ENCODE assay signal across 8 mouse cellular contexts in the genomic region with DNA sequence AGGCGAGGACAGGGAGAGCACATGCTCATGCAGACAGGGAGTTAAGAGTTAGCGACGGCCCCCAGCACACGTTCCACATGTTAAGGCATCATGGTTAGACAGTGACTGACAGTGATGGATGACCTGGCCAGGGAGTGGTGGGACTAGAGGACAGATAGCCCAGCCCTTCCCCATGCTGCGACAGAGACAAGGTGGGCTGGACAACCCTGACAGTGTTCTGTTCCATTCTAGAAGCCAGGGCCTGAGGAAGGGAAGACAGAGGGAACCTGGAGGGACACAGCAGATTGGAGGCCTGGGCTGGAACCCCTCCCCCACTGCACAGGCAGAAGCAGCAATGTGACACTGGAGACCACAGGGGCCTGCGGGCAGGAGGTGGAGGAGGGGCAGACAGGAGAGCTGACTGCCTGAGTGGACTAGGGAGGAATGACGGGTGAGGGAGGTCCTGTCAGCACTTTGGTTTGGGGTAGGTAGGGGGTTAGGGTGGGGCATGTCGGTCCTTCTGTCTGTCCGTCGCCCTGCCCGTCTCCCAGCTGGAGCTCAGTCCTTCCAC. TPM values are rescaled to one million over a fixed set of nuclear protein-coding genes. Genes with fewer than 3 reads are reported as not detected.
DNase-seq lines count a peak whose midpoint lies in the region; ATAC-seq and TF ChIP-seq lines count a peak whose summit lies in the region.

No protein-coding gene starts in this region.

- peak overlapping the region; percentile 91; the same call in 1 of the 2 replicates for H3K4me3 ChIP-seq in heart, embryonic 10.5 days
- no peak overlapping the region for H3K4me3 ChIP-seq in thymus, adult 2 months (ENCODE audit: control insufficient read depth, insufficient read depth, low read length)
- H3K4me3 ChIP-seq in kidney, embryonic 15.5 days (replicated peaks): peak overlapping the region; percentile 95; the same call in 1 of the 2 replicates
- H3K4me3 ChIP-seq in neural tube, embryonic 15.5 days (replicated peaks): 0 out of 2 replicates have a peak overlapping the region, but pooled peaks have one; percentile 89

- 0 out of 2 replicates have a peak, but pooled peaks have one; percentile 10 for ATAC-seq in kidney, embryonic 15.5 days (replicated peaks; ENCODE audit: low FRiP score)
- ATAC-seq in neural tube, embryonic 15.5 days (ENCODE audit: low FRiP score): no peak

- no peaks in the 10 kb centered on the region for H3K27me3 ChIP-seq in heart, embryonic 10.5 days (ENCODE audit: insufficient read depth, poor library complexity, severe bottlenecking)
- H3K27me3 ChIP-seq in thymus, adult 2 months (ENCODE audit: control insufficient read depth, insufficient read depth, low read length): no peaks in the 10 kb centered on the region
- H3K27me3 ChIP-seq in kidney, embryonic 15.5 days: no peaks in the 10 kb centered on the region
- no peaks in the 10 kb centered on the region for H3K27me3 ChIP-seq in neural tube, embryonic 15.5 days (replicated peaks)

- TF ChIP-seq POLR2A in thymus, adult 2 months (IDR thresholded peaks at IDR 0.05; ENCODE audit: control insufficient read depth, extremely low read depth, insufficient read depth, low read length, poor library complexity): no peak

- peaks cover 42% of the 10 kb centered on the region for H3K4me1 ChIP-seq in heart, embryonic 10.5 days
- peaks cover 25% of the 10 kb centered on the region for H3K4me1 ChIP-seq in thymus, adult 2 months (replicated peaks; ENCODE audit: control insufficient read depth, insufficient read depth, low read length)
- peaks cover 56% of the 10 kb centered on the region for H3K4me1 ChIP-seq in kidney, embryonic 15.5 days
- peaks cover 39% of the 10 kb centered on the region for H3K4me1 ChIP-seq in neural tube, embryonic 15.5 days

- H3K27ac ChIP-seq in heart, embryonic 10.5 days: peak overlapping the region; percentile 99
- H3K27ac ChIP-seq in thymus, adult 2 months (ENCODE audit: control insufficient read depth, insufficient read depth, low read length): no peak overlapping the region
- H3K27ac ChIP-seq in kidney, embryonic 15.5 days: peak overlapping the region; percentile 94
- no peak overlapping the region for H3K27ac ChIP-seq in neural tube, embryonic 15.5 days (replicated peaks)

- 0 out of 2 replicates have a peak overlapping the region, but pooled peaks have one; percentile 90 for H3K4me2 ChIP-seq in kidney, embryonic 15.5 days
- H3K4me2 ChIP-seq in neural tube, embryonic 15.5 days: no peak overlapping the region

- 59% methylated on average over 11 of the region's 11 CpGs for WGBS in heart, embryonic 10.5 days
- 95% methylated on average over 11 of the region's 11 CpGs for WGBS in thymus, adult 2 months
- WGBS in kidney, embryonic 15.5 days: 63% methylated on average over 11 of the region's 11 CpGs
- WGBS in neural tube, embryonic 15.5 days: 86% methylated on average over 11 of the region's 11 CpGs

- H3K9me3 ChIP-seq in heart, embryonic 10.5 days: no peaks in the 10 kb centered on the region
- H3K9me3 ChIP-seq in kidney, embryonic 15.5 days (replicated peaks): no peaks in the 10 kb centered on the region
- no peaks in the 10 kb centered on the region for H3K9me3 ChIP-seq in neural tube, embryonic 15.5 days (replicated peaks)

- no peak overlapping the region for H3K9ac ChIP-seq in kidney, embryonic 15.5 days
- no peak overlapping the region for H3K9ac ChIP-seq in neural tube, embryonic 15.5 days (replicated peaks)

- peaks cover 50% of the 10 kb centered on the region for H3K36me3 ChIP-seq in heart, embryonic 10.5 days
- peaks cover 19% of the 10 kb centered on the region for H3K36me3 ChIP-seq in thymus, adult 2 months (ENCODE audit: control insufficient read depth, insufficient read depth, low read length)
- H3K36me3 ChIP-seq in kidney, embryonic 15.5 days: peaks cover 33% of the 10 kb centered on the region
- H3K36me3 ChIP-seq in neural tube, embryonic 15.5 days: peaks cover 25% of the 10 kb centered on the region

- intact Hi-C loops in heart, postnatal 25 days (cut with DNase I): loop anchor here (1.0 to 2.0 kb wide), 2 partner anchors 34 to 134 kb away; no protein-coding TSS in a partner anchor

- DNase-seq in heart, embryonic 10.5 days (ENCODE audit: low spot score): no peak
- no peak for DNase-seq in heart, postnatal 25 days (ENCODE audit: low spot score)
- DNase-seq in thymus, adult 2 months: peak; percentile 15
- DNase-seq in thymus, postnatal 25 days: no peak
- no peak for DNase-seq in MN1 (ENCODE audit: low spot score)
- no peak for DNase-seq in urinary bladder, adult 18-20 months (ENCODE audit: low spot score in 2 of 2)

- no peak for TF ChIP-seq CTCF in thymus, adult 2 months (IDR thresholded peaks at IDR 0.05; ENCODE audit: borderline replicate concordance, control insufficient read depth, extremely low read depth, insufficient read depth, low read length, poor library complexity)

RNA-seq across cellular contexts. Expression of a gene that starts 2.7 kb away (rescaled TPM):
- 587 and 673 TPM in 2 replicates for polyA plus RNA-seq in heart, embryonic 10.5 days (2016; fragmentation: Nextera tagmentation; extraction: Ambion mirVana)
- total RNA-seq in heart, postnatal 25 days (2021): 100 to 1,000 TPM; 142 to 158 TPM
- polyA plus RNA-seq in thymus, adult 2 months (2012; rRNA removed): 1,184 and 1,219 TPM in 2 replicates
- 588 and 644 TPM in 2 replicates for polyA plus RNA-seq in kidney, embryonic 15.5 days (2015; fragmentation: Nextera tagmentation; extraction: Ambion mirVana)
- 488 and 542 TPM in 2 replicates for polyA plus RNA-seq in neural tube, embryonic 15.5 days (2015; fragmentation: Nextera tagmentation; extraction: Ambion mirVana)

RNA-seq across cellular contexts. Expression of a gene that starts 5.7 kb away (rescaled TPM):
- polyA plus RNA-seq in heart, embryonic 10.5 days (2016; fragmentation: Nextera tagmentation; extraction: Ambion mirVana): 550 and 670 TPM in 2 replicates
- total RNA-seq in heart, postnatal 25 days (2021): 100 to 1,000 TPM; 228 to 255 TPM
- 125 and 139 TPM in 2 replicates for polyA plus RNA-seq in thymus, adult 2 months (2012; rRNA removed)
- polyA plus RNA-seq in kidney, embryonic 15.5 days (2015; fragmentation: Nextera tagmentation; extraction: Ambion mirVana): 718 and 736 TPM in 2 replicates
- 282 and 351 TPM in 2 replicates for polyA plus RNA-seq in neural tube, embryonic 15.5 days (2015; fragmentation: Nextera tagmentation; extraction: Ambion mirVana)

RNA-seq across cellular contexts. Expression of a gene that starts 19.4 kb away (rescaled TPM):
- 365 and 444 TPM in 2 replicates for polyA plus RNA-seq in heart, embryonic 10.5 days (2016; fragmentation: Nextera tagmentation; extraction: Ambion mirVana)
- total RNA-seq in heart, postnatal 25 days (2021): 10 to 100 TPM; 49.3 to 52.6 TPM
- 60.9 and 74.6 TPM in 2 replicates for polyA plus RNA-seq in thymus, adult 2 months (2012; rRNA removed)
- polyA plus RNA-seq in kidney, embryonic 15.5 days (2015; fragmentation: Nextera tagmentation; extraction: Ambion mirVana): 494 TPM in 2 replicates
- 219 and 265 TPM in 2 replicates for polyA plus RNA-seq in neural tube, embryonic 15.5 days (2015; fragmentation: Nextera tagmentation; extraction: Ambion mirVana)

RNA-seq across cellular contexts. Expression of a gene that starts 19.5 kb away (rescaled TPM):
- polyA plus RNA-seq in heart, embryonic 10.5 days (2016; fragmentation: Nextera tagmentation; extraction: Ambion mirVana): 186 and 201 TPM in 2 replicates
- total RNA-seq in heart, postnatal 25 days (2021): 10 to 100 TPM; 82.6 to 90.3 TPM
- polyA plus RNA-seq in thymus, adult 2 months (2012; rRNA removed): 127 and 140 TPM in 2 replicates
- polyA plus RNA-seq in kidney, embryonic 15.5 days (2015; fragmentation: Nextera tagmentation; extraction: Ambion mirVana): 193 and 206 TPM in 2 replicates
- polyA plus RNA-seq in neural tube, embryonic 15.5 days (2015; fragmentation: Nextera tagmentation; extraction: Ambion mirVana): 206 and 208 TPM in 2 replicates

RNA-seq across cellular contexts. Expression of a gene that starts 27.8 kb away (rescaled TPM):
- polyA plus RNA-seq in heart, embryonic 10.5 days (2016; fragmentation: Nextera tagmentation; extraction: Ambion mirVana): not detected in 2 replicates
- not detected for total RNA-seq in heart, postnatal 25 days (2021)
- 5.0 and 6.4 TPM in 2 replicates for polyA plus RNA-seq in thymus, adult 2 months (2012; rRNA removed)
- 0.49 and 1.4 TPM in 2 replicates for polyA plus RNA-seq in kidney, embryonic 15.5 days (2015; fragmentation: Nextera tagmentation; extraction: Ambion mirVana)
- polyA plus RNA-seq in neural tube, embryonic 15.5 days (2015; fragmentation: Nextera tagmentation; extraction: Ambion mirVana): 0.69 and 14.1 TPM in 2 replicates

Comparison
In these comparisons a context has a peak if more than half of its experiments do, and no peak if none do; other contexts are left out.
1. H3K27ac ChIP-seq: peak in heart, embryonic 10.5 days (single experiment) and kidney, embryonic 15.5 days (single experiment); none in thymus, adult 2 months (single experiment) and neural tube, embryonic 15.5 days (single experiment).